Mouse (Mus musculus) fat pad, adult 2 months (tissue): ENCODE measurements around the gene Dnajb11.

Experiments
- DNase-seq: peaks from one replicate; pipeline ENCODE4 v3.0.0-alpha.2; 2011; ENCODE audit warnings: low read depth, low spot score; ENCODE audit errors: extremely low read depth

The Dnajb11 gene

GRCm38 (mm10) chr16:22857431-22858113, at the start of gene Dnajb11, which contains the start of gene Tbccd1:
Dnajb11 (plus strand) TSS chr16:22857845.
Tbccd1 (minus strand) TSS chr16:22857669.
- DNase-seq = peak; percentile 94

DNA sequence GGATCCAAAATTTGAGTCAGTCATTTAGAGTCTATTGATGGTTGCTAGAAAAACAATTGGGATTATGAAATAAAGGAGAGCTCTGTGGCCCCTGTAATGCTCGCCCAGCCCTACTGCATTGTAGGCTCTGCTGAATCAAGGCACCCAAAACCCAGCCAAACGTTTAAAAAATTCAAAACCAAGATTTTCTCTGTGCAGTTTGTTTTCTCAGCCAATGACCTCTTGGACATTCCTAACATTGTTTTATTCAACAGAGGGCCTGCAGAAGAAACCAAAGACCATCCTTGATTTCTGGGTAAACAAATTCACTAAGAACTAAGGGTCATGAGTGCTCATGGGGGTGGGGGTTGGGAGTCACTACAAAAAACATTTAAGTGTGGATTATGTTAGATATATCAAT, 46.2 kb upstream of the Dnajb11 start, which contains the start of gene Crygs:
TSS of gene Crygs (minus strand) at position 101 of the 400 bp plus-strand sequence.
- DNase-seq = no peak

GRCm38 (mm10) chr16:22820731-22821130, 36.9 kb upstream of the Dnajb11 start:
- no peak for DNase-seq

DNA sequence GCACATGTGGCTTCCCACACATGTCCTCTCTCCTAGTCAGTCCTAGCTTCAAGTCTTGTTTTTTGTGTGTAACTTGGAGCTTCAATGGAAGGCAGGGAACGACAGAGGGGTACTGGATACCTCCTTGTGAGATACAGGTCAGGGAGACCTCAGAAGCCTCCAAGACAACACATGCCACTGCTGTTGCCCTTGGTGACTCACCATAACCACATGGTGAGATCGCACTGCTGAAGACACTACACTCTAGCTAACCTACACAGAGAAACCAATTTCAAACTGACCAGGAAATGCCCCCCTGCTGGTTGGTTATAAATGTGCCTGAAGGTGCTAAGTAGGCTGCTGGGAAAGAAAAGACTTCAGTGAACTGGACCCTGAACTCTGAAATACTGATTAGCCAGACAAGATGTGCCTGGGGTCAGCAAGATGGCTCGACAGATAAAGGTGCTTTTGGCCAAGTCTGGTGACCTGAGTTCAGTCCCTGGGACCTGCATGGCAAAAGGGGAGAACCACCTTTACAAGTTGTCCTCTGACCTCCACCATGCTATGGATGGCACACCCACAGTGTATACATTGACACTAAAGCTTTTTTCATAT, 24.6 kb upstream of the Dnajb11 start:
- DNase-seq = no peak

- DNase-seq = no peak
Measured at GRCm38 (mm10) chr16:22839146-22839857, 18.3 kb upstream of the Dnajb11 start.

DNA sequence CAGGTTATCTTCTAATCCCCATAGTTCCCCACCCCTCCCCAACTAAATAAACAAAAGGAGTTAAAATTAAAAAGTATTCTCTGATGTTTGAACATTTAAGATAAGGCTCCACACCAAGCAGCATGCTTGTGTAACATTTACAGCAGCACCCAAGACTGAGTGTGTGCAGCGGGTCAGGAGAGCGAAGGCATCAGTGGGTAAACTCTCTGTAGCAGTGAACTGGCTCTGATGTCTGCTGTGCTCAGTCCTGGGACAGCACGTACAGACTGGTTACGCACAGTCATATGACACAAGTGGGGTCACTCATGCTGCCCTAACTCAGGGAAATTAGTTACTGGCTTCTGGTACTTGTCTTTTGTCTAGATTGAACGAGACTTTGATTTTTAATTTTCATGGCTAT, 14.8 kb upstream of the Dnajb11 start:
- DNase-seq = no peak

DNA sequence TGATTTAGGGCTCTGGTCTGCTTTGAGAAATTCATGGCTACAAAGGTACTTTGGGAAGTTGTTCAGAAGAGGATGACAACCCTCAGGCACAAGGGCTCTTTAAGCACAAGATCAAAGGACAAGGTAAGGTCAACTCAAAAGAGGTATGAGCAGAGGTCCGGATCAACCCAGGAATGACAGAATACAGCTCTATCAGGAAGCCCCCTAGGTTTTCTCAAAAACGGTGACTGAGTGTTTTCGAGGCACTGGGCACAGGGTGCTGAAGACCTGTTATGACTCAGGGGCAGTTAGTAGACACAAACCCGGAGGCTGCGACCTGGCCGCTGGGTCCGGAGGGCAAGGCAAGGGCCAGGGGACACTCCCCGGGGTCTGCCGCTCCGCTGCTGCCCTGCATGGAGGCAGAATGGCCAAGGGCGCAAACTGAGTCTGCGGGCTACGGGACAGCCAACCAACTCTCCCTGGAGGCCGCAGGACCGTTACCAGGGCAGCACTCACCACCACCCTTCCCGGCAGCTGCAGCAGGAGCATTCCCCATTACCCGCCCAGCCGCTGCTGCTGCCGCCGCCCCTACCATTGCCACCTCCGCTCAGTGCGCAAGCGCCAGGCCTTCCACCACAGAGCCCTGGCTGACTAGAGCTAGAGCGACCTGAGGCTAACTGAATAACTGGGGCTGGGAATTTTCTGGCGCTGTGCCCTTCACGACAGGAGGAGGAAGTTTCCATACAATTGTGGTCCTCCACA, 13.4 kb upstream of the Dnajb11 start:
- no peak for DNase-seq

- DNase-seq = no peak
Measured at GRCm38 (mm10) chr16:22844834-22845233, 12.8 kb upstream of the Dnajb11 start.

DNA sequence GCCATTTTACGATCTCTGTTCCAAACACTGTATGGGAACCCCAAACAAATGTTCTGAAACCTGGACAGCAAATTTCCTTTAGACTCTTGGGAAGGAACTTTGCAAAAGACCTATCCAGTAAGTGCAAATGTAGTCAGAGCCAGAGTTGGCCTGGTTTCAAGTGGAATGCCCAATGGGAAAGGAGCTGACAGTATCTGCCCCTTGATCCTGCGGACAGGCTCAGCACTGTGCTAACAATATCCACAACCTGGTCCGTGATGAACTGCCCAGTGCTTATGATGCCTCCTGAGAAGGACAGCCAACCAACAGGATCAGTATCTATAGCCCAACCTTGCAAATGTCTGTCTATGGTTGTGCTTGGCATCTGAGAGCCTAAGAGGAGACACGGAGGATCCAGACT, 12.2 kb upstream of the Dnajb11 start:
- no peak for DNase-seq

GRCm38 (mm10) chr16:22847686-22848085, 10.0 kb upstream of the Dnajb11 start:
- no peak for DNase-seq

- no peak for DNase-seq
Measured at GRCm38 (mm10) chr16:22848331-22848730, 9.3 kb upstream of the Dnajb11 start.

DNA sequence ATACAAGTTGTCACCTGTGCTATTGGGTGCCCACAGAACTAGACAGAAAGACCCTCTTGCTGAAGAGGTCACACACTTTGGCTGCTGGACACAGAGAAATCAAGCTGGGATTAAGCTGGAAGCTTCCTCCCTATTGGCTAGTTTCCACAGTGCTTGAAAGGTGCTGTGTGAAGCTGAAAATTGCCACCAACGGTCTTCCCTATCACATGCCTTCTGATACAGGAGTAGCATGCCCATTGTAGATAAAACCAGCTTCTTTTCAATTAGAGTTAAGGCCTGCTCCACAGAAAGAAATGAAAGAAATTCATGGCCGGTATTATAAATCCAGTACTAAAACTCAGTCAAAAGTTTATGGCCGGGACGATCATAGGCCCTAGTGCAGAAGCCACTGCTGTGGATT, 4.9 kb upstream of the Dnajb11 start:
- DNase-seq = no peak

DNA sequence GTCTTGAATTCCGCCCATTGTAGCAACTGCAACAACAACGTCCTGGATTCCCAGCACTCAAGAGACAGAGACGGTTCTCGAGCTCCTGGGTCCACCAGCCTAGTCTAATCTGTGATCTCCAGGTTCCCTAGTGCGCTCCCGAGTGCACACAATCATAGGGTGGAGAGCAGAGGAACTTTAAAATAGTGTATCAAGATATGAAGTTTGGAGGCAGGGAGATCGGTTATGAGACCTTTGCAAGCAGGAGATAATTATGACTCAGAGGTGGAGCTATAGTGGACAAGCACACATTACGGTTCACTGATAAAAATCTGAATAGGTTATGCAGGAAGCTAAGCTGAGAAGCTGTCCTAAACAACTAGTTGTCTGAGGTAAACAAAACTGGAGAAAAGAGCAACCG, 872 bp upstream of the Dnajb11 start:
- no peak for DNase-seq

- no peak for DNase-seq
Measured at GRCm38 (mm10) chr16:22872397-22872796, 14.8 kb downstream of the Dnajb11 start.

GRCm38 (mm10) chr16:22873369-22873768, 15.7 kb downstream of the Dnajb11 start:
- DNase-seq = no peak

DNA sequence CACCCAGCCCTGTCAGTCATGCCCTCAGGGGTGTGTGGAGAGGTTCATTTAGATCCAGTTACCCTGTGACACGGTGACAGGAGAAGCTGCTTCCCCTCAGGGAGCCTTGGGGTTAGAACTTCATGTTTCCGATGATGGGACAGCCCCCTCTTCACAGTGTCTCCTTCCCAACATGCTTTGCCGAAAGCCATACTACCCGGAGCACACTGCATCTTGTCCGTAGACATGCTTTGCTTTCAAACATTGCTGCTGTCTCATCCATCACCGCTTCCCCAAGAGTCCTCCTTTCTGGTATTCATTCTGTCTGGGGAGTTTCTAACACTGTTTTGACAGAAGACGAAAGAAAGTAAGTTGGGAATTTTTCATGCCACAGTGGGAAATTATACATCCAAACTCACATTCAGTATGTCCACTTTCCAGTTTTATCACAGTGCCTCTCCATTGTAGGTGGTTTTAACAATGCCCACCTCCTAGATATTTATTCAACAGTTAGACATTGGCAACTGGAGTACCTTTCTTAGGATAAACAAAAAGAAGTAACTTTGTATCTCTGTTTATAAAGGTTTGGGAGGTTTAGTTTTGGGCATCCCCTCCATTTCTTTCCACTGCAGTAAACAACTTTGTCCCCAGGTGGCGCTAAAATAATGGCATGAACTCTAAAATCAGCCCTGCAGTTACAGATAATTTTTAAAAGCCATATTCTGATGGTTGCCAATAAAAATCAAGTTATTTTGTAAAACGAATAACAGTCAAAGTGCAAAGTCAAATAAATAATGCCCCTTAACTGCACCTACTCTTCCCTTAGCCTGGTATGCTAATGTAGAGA, 18.8 kb downstream of the Dnajb11 start:
- no peak for DNase-seq

DNA sequence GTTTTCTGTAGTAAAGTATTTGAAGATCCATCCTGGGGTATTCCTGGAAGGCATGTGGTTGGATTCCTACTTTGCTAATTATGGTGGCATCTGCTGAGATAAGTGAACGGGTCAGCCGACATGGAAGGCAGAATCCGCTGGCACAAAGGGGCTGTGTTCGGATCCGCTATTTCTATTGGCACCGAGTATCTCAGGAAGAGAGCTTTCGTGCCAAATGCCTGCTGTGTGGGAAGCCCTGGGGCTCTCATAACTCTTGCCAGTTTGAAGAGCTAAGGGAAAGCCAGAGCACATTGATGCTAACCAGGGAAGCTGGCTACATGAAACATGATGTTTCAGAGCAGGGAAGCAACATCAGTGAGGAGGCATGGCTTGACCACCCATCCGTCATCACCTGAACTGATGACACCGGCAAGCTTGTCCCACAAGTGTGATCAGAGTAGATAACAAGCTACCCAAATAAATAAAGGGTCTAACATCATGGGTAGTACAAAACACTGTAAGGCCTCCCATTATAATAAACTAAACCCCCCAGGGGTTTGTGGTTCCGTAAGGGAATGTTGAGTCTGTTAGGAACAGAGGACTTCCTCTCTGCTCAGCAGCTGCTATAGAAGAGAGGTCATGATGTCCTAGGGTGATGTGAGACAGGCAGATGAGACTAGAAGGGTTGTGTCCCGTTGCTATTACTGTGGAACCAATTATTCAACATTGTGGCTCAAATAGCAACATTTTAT, 20.2 kb downstream of the Dnajb11 start:
- DNase-seq = no peak

DNA sequence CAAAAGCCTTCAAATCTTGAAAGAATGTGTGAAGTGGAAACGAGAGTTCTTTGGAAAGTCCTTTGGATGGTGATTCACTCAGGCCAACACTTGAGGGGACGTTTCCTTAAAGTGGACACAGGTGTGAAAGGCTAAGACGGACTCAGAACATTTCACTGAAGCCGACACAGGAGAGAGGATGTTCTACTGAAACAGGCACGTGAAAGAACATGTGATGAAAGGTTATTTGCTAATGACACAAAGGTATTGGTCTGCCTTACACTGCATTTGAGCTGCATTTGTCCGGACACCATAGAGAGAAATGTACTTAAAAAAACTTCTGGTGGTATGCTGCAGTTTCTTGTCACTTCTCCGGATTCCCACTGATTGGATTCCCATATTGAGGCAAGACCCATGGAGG, 21.1 kb downstream of the Dnajb11 start:
- DNase-seq = no peak

GRCm38 (mm10) chr16:22879945-22880595, 22.4 kb downstream of the Dnajb11 start:
- DNase-seq = no peak
